Mouse (Mus musculus) hindbrain, embryonic 13.5 days (tissue): ENCODE results near the gene Ednra. TPM values are rescaled to one million over a fixed set of nuclear protein-coding genes. Genes with fewer than 3 reads are reported as not detected.

ENCODE experiments used
- ATAC-seq: fragments of 200-750 bp; cut with Nextera tagmentation; 2 replicates; pipeline ENCODE4 v1.8.0; 2017; ENCODE audit warnings: moderate TSS enrichment; ENCODE audit not compliant: low FRiP score
- H3K27ac ChIP-seq: fragments of 300-500 bp; sonication (generic); 2 replicates; pipeline ENCODE4 v1.5.1; 2015; ENCODE audit warnings: inconsistent platforms, mild to moderate bottlenecking, moderate library complexity
- H3K27me3 ChIP-seq: fragments of 300-500 bp; sonication (generic); 2 replicates; pipeline ENCODE4 v1.6.1; 2015; ENCODE audit warnings: mild to moderate bottlenecking, inconsistent platforms
- H3K36me3 ChIP-seq: fragments of 300-500 bp; sonication (generic); 2 replicates; pipeline ENCODE4 v1.6.1; 2015; ENCODE audit warnings: mild to moderate bottlenecking, inconsistent platforms
- H3K4me1 ChIP-seq: fragments of 300-500 bp; sonication (generic); replicated peaks from 2 replicates; pipeline ENCODE4 v1.6.1; 2015; ENCODE audit warnings: inconsistent platforms
- H3K4me2 ChIP-seq: fragments of 300-500 bp; sonication (generic); 2 replicates; pipeline ENCODE4 v1.6.1; 2015; ENCODE audit warnings: inconsistent platforms, mild to moderate bottlenecking, moderate library complexity
- H3K4me3 ChIP-seq: fragments of 300-500 bp; sonication (generic); 2 replicates; pipeline ENCODE4 v1.5.1; 2015; ENCODE audit warnings: mild to moderate bottlenecking, inconsistent platforms
- H3K9ac ChIP-seq: fragments of 300-500 bp; sonication (generic); 2 replicates; pipeline ENCODE4 v1.6.1; 2015; ENCODE audit warnings: mild to moderate bottlenecking, inconsistent platforms
- H3K9me3 ChIP-seq: fragments of 300-500 bp; sonication (generic); 2 replicates; pipeline ENCODE4 v1.6.1; 2016; ENCODE audit warnings: inconsistent platforms
- WGBS: fragments of 180-500 bp; shearing (Covaris S2); methylation state at CpG from one replicate; pipeline ENCODE4 v1.1.7; 2015; 5-methylcytosine and 5-hydroxymethylcytosine counted together
- polyA plus RNA-seq: library from polyadenylated mRNA; unstranded; fragments of >200 nt; fragmentation: Nextera tagmentation; extraction: Ambion mirVana; gene quantifications from 2 replicates; pipeline ENCODE4 v1.2.1, GENCODE M21; 2015

Ednra gene
- polyA plus RNA-seq, 1 experiment from 2014 or later: 7.2 TPM

DNA sequence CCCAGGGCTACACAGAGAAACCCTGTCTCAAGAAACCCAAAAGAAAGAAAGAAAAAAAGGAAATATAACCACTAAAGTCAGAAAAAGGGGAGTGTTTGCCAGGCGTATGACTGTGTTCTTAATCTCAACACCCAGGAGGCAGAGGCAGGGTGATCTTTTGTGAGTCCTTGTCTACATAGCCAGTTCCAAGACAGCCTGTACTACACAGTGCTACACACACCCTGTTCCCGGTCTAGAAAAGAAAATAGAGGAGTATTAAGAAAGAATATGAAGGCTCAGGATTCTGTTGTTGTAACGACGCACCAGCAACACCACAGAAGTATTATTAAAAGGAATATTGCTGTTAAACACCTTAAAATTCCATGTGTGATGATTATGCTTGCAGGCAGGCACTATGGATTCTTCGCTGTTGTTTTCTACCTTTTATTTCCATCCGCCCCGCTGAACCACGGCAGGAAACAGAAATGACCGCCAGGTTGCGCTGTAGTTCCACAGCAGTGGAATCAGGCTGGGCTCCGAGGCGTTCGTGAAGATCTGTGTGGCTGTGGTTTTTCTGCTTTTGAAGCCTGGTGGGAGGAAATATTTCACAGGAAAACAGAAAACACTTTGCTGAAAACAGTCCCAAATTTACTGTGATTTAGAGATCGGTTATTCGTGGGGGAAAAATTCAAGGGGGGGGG is 94.3 kb downstream of the Ednra start:
- Histone ChIP-seq H3K27ac (no peak overlapping the region), H3K4me2 (no peak overlapping the region), H3K9ac (no peak overlapping the region), H3K36me3 (no peaks in the 10 kb centered on the region), H3K27me3 (no peaks in the 10 kb centered on the region), H3K9me3 (no peaks in the 10 kb centered on the region), H3K4me3 (no peak overlapping the region), H3K4me1 (no peaks in the 10 kb centered on the region)
- 19% methylated on average over 15 of the region's 15 CpGs for WGBS
- ATAC-seq: peak; percentile 95

DNA sequence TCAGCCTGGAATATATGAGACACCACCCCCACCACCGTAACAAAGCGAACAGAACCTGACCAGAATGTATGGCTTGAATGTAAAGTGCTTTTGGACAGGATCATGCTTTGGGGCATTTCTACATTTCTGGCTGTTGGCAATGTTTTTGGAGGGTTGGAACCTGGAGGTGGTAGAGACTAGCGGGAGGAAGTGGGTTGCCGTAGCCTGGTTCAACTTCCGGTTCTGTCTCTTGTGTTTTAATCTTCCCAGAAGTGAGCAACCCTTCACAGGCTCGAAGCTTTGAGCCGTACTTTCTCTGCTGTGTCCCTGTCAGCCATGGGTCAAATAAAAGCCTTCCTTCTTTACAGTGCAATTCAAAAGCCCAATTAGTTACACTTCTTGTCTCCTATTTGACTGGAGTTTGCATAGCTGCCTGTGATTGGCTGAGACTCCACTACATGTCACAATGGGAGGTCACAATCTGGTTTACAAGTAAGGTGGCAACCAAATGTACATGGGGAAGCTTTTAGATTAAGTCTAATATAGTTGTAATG is 100.5 kb downstream of the Ednra start:
- Histone ChIP-seq H3K4me3 (no peak overlapping the region), H3K9ac (no peak overlapping the region), H3K4me1 (no peaks in the 10 kb centered on the region), H3K36me3 (no peaks in the 10 kb centered on the region), H3K9me3 (no peaks in the 10 kb centered on the region), H3K27me3 (no peaks in the 10 kb centered on the region), H3K4me2 (no peak overlapping the region), H3K27ac (no peak overlapping the region)
- WGBS: 57% methylated on average over 7 of the region's 7 CpGs
- ATAC-seq: no peak

DNA sequence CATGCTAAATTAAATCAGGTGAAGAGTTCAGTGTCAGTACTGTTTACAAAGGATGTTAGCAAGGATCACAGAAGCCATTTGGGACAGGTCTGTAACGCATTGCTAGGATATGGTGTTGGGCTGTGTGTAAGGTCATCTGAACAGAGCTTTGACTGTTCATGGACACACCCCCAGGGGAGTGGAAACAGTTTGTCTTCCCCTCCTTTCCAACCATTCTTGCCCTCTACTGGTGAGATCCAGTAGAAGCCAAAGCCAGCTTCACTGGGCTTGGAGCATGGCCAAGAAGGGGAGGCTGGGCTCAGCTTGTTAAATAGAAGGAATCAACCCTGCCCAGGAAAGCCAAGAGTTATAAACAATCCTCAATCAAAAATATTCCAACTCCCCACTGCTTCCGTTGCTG is 106.3 kb downstream of the Ednra start:
- Histone ChIP-seq H3K27ac (no peak overlapping the region), H3K4me1 (peaks cover 5% of the 10 kb centered on the region; the same call in 1 of the 2 replicates), H3K4me3 (no peak overlapping the region), H3K27me3 (0 out of 2 replicates have a peak, but pooled peaks cover 8% of the 10 kb centered on the region), H3K4me2 (no peak overlapping the region), H3K9me3 (no peaks in the 10 kb centered on the region), H3K36me3 (no peaks in the 10 kb centered on the region), H3K9ac (no peak overlapping the region)
- no peak for ATAC-seq
- 71% methylated on average over 2 of the region's 2 CpGs for WGBS

Other genes starting within 250 kb of the Ednra start
- 5.0 and 6.3 TPM in 2 replicates for gene Arhgap10, start 206.5 kb downstream of the Ednra start, polyA plus RNA-seq
- 25.6 and 26.0 TPM in 2 replicates for gene Prmt9, start 175.1 kb downstream of the Ednra start, polyA plus RNA-seq
- gene Tmem184c, start 113.8 kb downstream of the Ednra start, polyA plus RNA-seq: 65.3 and 65.7 TPM in 2 replicates